In the genomic region with DNA sequence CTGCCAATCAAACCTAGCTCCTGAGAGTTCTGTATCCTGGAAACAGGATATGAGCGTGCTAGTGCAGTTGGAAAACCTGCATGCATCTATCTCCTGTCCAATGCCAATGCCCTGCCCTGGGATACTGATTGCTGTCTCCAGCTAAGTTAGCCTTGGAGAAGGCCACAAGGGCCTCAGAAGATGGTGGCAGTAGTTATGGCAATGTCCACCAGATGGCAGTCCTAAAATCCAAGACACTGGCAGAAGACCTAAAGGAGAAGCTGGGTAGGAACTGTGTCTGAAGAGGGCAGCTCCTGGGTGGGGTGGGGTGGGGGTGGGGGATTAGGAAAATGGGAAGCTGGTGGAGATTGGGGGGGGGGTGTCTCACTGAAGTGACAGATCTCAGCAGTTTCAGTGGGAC, we compare ENCODE assay signal across 8 mouse cellular contexts. TPM values are rescaled to one million over a fixed set of nuclear protein-coding genes. Genes with fewer than 3 reads are reported as not detected.
DNase-seq lines count a peak whose midpoint lies in the region; ATAC-seq and TF ChIP-seq lines count a peak whose summit lies in the region.

No protein-coding gene starts in this region.

- peak; percentile 49 for TF ChIP-seq CTCF in forebrain, postnatal 0 days (IDR thresholded peaks at IDR 0.05; ENCODE audit: low read depth)
- peak; percentile 55 for TF ChIP-seq CTCF in left cerebral cortex, adult 2 months (IDR thresholded peaks at IDR 0.05)

- no peaks in the 10 kb centered on the region for H3K9me3 ChIP-seq in forebrain, postnatal 0 days (ENCODE audit: low read length)
- no peaks in the 10 kb centered on the region for H3K9me3 ChIP-seq in forebrain, embryonic 15.5 days
- no peaks in the 10 kb centered on the region for H3K9me3 ChIP-seq in neural tube, embryonic 11.5 days (ENCODE audit: control insufficient read depth, low read length)
- no peaks in the 10 kb centered on the region for H3K9me3 ChIP-seq in neural tube, embryonic 15.5 days (replicated peaks)
- no peaks in the 10 kb centered on the region for H3K9me3 ChIP-seq in embryonic facial prominence, embryonic 11.5 days (replicated peaks; ENCODE audit: control insufficient read depth, low read length)

- no peak for ATAC-seq in forebrain, postnatal 0 days
- ATAC-seq in forebrain, embryonic 15.5 days (replicated peaks) = no peak
- no peak for ATAC-seq in neural tube, embryonic 11.5 days (ENCODE audit: insufficient read depth, low FRiP score, low TSS enrichment)
- ATAC-seq in neural tube, embryonic 15.5 days (ENCODE audit: low FRiP score) = no peak
- no peak for ATAC-seq in embryonic facial prominence, embryonic 11.5 days (replicated peaks; ENCODE audit: insufficient number of reproducible peaks, low FRiP score, low TSS enrichment, low read depth)

- no peaks in the 10 kb centered on the region for H3K36me3 ChIP-seq in forebrain, postnatal 0 days (ENCODE audit: insufficient read depth)
- no peaks in the 10 kb centered on the region for H3K36me3 ChIP-seq in forebrain, embryonic 15.5 days
- H3K36me3 ChIP-seq in neural tube, embryonic 11.5 days (ENCODE audit: control insufficient read depth, insufficient read depth, low read length) = no peaks in the 10 kb centered on the region
- H3K36me3 ChIP-seq in neural tube, embryonic 15.5 days = no peaks in the 10 kb centered on the region
- H3K36me3 ChIP-seq in embryonic facial prominence, embryonic 11.5 days (replicated peaks; ENCODE audit: control insufficient read depth, insufficient read depth, low read depth, low read length) = no peaks in the 10 kb centered on the region
- H3K36me3 ChIP-seq in splenic B cell, adult 2 months (ENCODE audit: control insufficient read depth, insufficient read depth, low read length, poor library complexity, severe bottlenecking) = no peaks in the 10 kb centered on the region

- no peak overlapping the region for H3K9ac ChIP-seq in forebrain, postnatal 0 days
- no peak overlapping the region for H3K9ac ChIP-seq in forebrain, embryonic 15.5 days (replicated peaks)
- H3K9ac ChIP-seq in neural tube, embryonic 11.5 days (ENCODE audit: low read length) = no peak overlapping the region
- no peak overlapping the region for H3K9ac ChIP-seq in neural tube, embryonic 15.5 days (replicated peaks)
- no peak overlapping the region for H3K9ac ChIP-seq in embryonic facial prominence, embryonic 11.5 days (replicated peaks; ENCODE audit: low read length)

- H3K4me2 ChIP-seq in forebrain, postnatal 0 days (ENCODE audit: low read depth) = no peak overlapping the region
- H3K4me2 ChIP-seq in forebrain, embryonic 15.5 days (replicated peaks) = no peak overlapping the region
- H3K4me2 ChIP-seq in neural tube, embryonic 11.5 days (ENCODE audit: low read depth) = no peak overlapping the region
- H3K4me2 ChIP-seq in neural tube, embryonic 15.5 days = no peak overlapping the region
- no peak overlapping the region for H3K4me2 ChIP-seq in embryonic facial prominence, embryonic 11.5 days (ENCODE audit: low read depth, low read length)

- 67% methylated on average over 1 of the region's 1 CpGs for WGBS in forebrain, postnatal 0 days
- WGBS in forebrain, embryonic 15.5 days = 79% methylated on average over 1 of the region's 1 CpGs
- WGBS in neural tube, embryonic 11.5 days = 74% methylated on average over 1 of the region's 1 CpGs
- WGBS in neural tube, embryonic 15.5 days = 63% methylated on average over 1 of the region's 1 CpGs
- WGBS in embryonic facial prominence, embryonic 11.5 days = 63% methylated on average over 1 of the region's 1 CpGs

- no peak overlapping the region for H3K4me3 ChIP-seq in forebrain, postnatal 0 days (ENCODE audit: low read depth, low read length)
- no peak overlapping the region for H3K4me3 ChIP-seq in forebrain, embryonic 15.5 days
- H3K4me3 ChIP-seq in neural tube, embryonic 11.5 days (ENCODE audit: low read depth, low read length) = no peak overlapping the region
- no peak overlapping the region for H3K4me3 ChIP-seq in neural tube, embryonic 15.5 days (replicated peaks)
- H3K4me3 ChIP-seq in embryonic facial prominence, embryonic 11.5 days (ENCODE audit: low read depth, low read length) = no peak overlapping the region
- H3K4me3 ChIP-seq in left cerebral cortex, adult 2 months = no peak overlapping the region

- intact Hi-C loops in left cerebral cortex, adult 2 months (cut with DNase I) = loop anchor here (1.0 kb wide), 1 partner anchor 45 kb away; no protein-coding TSS in a partner anchor

- no peak overlapping the region for H3K27ac ChIP-seq in forebrain, postnatal 0 days (ENCODE audit: low read depth, low read length)
- H3K27ac ChIP-seq in forebrain, embryonic 15.5 days (replicated peaks) = no peak overlapping the region
- no peak overlapping the region for H3K27ac ChIP-seq in neural tube, embryonic 11.5 days (ENCODE audit: low read depth, low read length)
- no peak overlapping the region for H3K27ac ChIP-seq in neural tube, embryonic 15.5 days (replicated peaks)
- no peak overlapping the region for H3K27ac ChIP-seq in embryonic facial prominence, embryonic 11.5 days (replicated peaks; ENCODE audit: low read depth, low read length)
- H3K27ac ChIP-seq in left cerebral cortex, adult 2 months = no peak overlapping the region

- no peaks in the 10 kb centered on the region for H3K27me3 ChIP-seq in forebrain, postnatal 0 days (ENCODE audit: insufficient read depth, low read length)
- no peaks in the 10 kb centered on the region for H3K27me3 ChIP-seq in forebrain, embryonic 15.5 days
- 0 out of 2 replicates have a peak, but pooled peaks cover 2% of the 10 kb centered on the region for H3K27me3 ChIP-seq in neural tube, embryonic 11.5 days (ENCODE audit: control insufficient read depth, insufficient read depth, low read length)
- peaks cover 13% of the 10 kb centered on the region for H3K27me3 ChIP-seq in neural tube, embryonic 15.5 days (replicated peaks)
- no peaks in the 10 kb centered on the region for H3K27me3 ChIP-seq in embryonic facial prominence, embryonic 11.5 days (ENCODE audit: control insufficient read depth, insufficient read depth, low read length)
- no peaks in the 10 kb centered on the region for H3K27me3 ChIP-seq in splenic B cell, adult 2 months (ENCODE audit: control insufficient read depth, insufficient read depth, low read length, poor library complexity, severe bottlenecking)

- DNase-seq in forebrain, postnatal 0 days = peak; percentile 14
- peak; percentile 41 for DNase-seq in neural tube, embryonic 11.5 days (ENCODE audit: low spot score)
- DNase-seq in adrenal gland, adult 18-20 months (ENCODE audit: low spot score in 2 of 2) = peak; percentile 27 to 35
- DNase-seq in embryonic facial prominence, embryonic 11.5 days (ENCODE audit: low spot score) = peak; percentile 51
- DNase-seq in left cerebral cortex, adult 2 months (ENCODE audit: extremely low spot score in 1 of 2, low spot score in 2 of 2) = peak in 1 of 2 experiments; percentile 33
- peak; percentile 50 for DNase-seq in splenic B cell, adult 2 months (ENCODE audit: low read depth, low spot score)

- H3K4me1 ChIP-seq in forebrain, postnatal 0 days (ENCODE audit: insufficient read depth) = no peaks in the 10 kb centered on the region
- no peaks in the 10 kb centered on the region for H3K4me1 ChIP-seq in forebrain, embryonic 15.5 days
- 0 out of 2 replicates have a peak, but pooled peaks cover 4% of the 10 kb centered on the region for H3K4me1 ChIP-seq in neural tube, embryonic 11.5 days (ENCODE audit: control insufficient read depth, insufficient read depth, low read length)
- 0 out of 2 replicates have a peak, but pooled peaks cover 5% of the 10 kb centered on the region for H3K4me1 ChIP-seq in neural tube, embryonic 15.5 days
- H3K4me1 ChIP-seq in embryonic facial prominence, embryonic 11.5 days (ENCODE audit: control insufficient read depth, insufficient read depth, low read length) = peaks cover 7% of the 10 kb centered on the region

RNA-seq across cellular contexts. Expression of a gene that starts 33.7 kb away (rescaled TPM):
- total RNA-seq in forebrain, postnatal 0 days (2014; rRNA removed) = not detected in 2 replicates
- not detected in 2 replicates for polyA plus RNA-seq in forebrain, postnatal 0 days (2015; fragmentation: Nextera tagmentation; extraction: Ambion mirVana)
- polyA plus RNA-seq in forebrain, embryonic 15.5 days (2015; fragmentation: Nextera tagmentation; extraction: Ambion mirVana) = not detected in 2 replicates
- polyA plus RNA-seq in neural tube, embryonic 11.5 days (2014; fragmentation: Nextera tagmentation; extraction: Ambion mirVana) = 0.29 and 0.72 TPM in 2 replicates
- 0.14 and 0.26 TPM in 2 replicates for polyA plus RNA-seq in neural tube, embryonic 15.5 days (2015; fragmentation: Nextera tagmentation; extraction: Ambion mirVana)
- total RNA-seq in adrenal gland, adult 18-20 months (2021) = not detected
- 1.8 and 2.0 TPM in 2 replicates for polyA plus RNA-seq in embryonic facial prominence, embryonic 11.5 days (2014; fragmentation: Nextera tagmentation; extraction: Ambion mirVana)
- not detected for total RNA-seq in left cerebral cortex, adult 2 months (2021)

RNA-seq across cellular contexts. Expression of a gene that starts 41.8 kb away (rescaled TPM):
- 1.8 and 6.1 TPM in 2 replicates for total RNA-seq in forebrain, postnatal 0 days (2014; rRNA removed)
- polyA plus RNA-seq in forebrain, postnatal 0 days (2015; fragmentation: Nextera tagmentation; extraction: Ambion mirVana) = 1.4 and 1.7 TPM in 2 replicates
- 0.70 and 0.73 TPM in 2 replicates for polyA plus RNA-seq in forebrain, embryonic 15.5 days (2015; fragmentation: Nextera tagmentation; extraction: Ambion mirVana)
- 0.50 and 0.87 TPM in 2 replicates for polyA plus RNA-seq in neural tube, embryonic 11.5 days (2014; fragmentation: Nextera tagmentation; extraction: Ambion mirVana)
- 3.0 and 5.3 TPM in 2 replicates for polyA plus RNA-seq in neural tube, embryonic 15.5 days (2015; fragmentation: Nextera tagmentation; extraction: Ambion mirVana)
- total RNA-seq in adrenal gland, adult 18-20 months (2021) = 1 to 10 TPM; 5.2 to 7.4 TPM
- 2.9 and 6.5 TPM in 2 replicates for polyA plus RNA-seq in embryonic facial prominence, embryonic 11.5 days (2014; fragmentation: Nextera tagmentation; extraction: Ambion mirVana)
- 1 to 10 TPM; 4.3 to 5.5 TPM for total RNA-seq in left cerebral cortex, adult 2 months (2021)
